Mouse (Mus musculus) embryonic facial prominence, embryonic 12.5 days (tissue): Measurements from ENCODE around the gene Dyrk3. TPM values are rescaled to one million over a fixed set of nuclear protein-coding genes. Genes with fewer than 3 reads are reported as not detected.
"Not testable (repeated sequence)": the region's sequence is repeated elsewhere in the genome, so short reads cannot be mapped to it uniquely, and the experiment has no call there.

Experiments
- ATAC-seq: fragments of 200-750 bp; cut with Nextera tagmentation; 2 replicates; pipeline ENCODE4 v1.8.0; 2017; ENCODE audit not compliant: insufficient number of reproducible peaks, insufficient read depth, low FRiP score, low TSS enrichment
- H3K27ac ChIP-seq: fragments of 300-500 bp; sonication (generic); 2 replicates; pipeline ENCODE4 v1.5.1; 2016; ENCODE audit warnings: mild to moderate bottlenecking
- H3K27me3 ChIP-seq: fragments of 300-500 bp; sonication (generic); 2 replicates; pipeline ENCODE4 v1.6.1; 2016; ENCODE audit warnings: mild to moderate bottlenecking, moderate library complexity
- H3K36me3 ChIP-seq: fragments of 300-500 bp; sonication (generic); 2 replicates; pipeline ENCODE4 v1.6.1; 2016; ENCODE audit warnings: mild to moderate bottlenecking
- H3K4me1 ChIP-seq: fragments of 300-500 bp; sonication (generic); 2 replicates; pipeline ENCODE4 v1.6.1; 2016
- H3K4me2 ChIP-seq: fragments of 300-500 bp; sonication (generic); replicated peaks from 2 replicates; pipeline ENCODE4 v1.6.1; 2016; ENCODE audit warnings: mild to moderate bottlenecking, moderate library complexity
- H3K4me3 ChIP-seq: fragments of 300-500 bp; sonication (generic); 2 replicates; pipeline ENCODE4 v1.5.1; 2016; ENCODE audit warnings: mild to moderate bottlenecking
- H3K9ac ChIP-seq: fragments of 300-500 bp; sonication (generic); 2 replicates; pipeline ENCODE4 v1.6.1; 2016; ENCODE audit warnings: mild to moderate bottlenecking, moderate library complexity
- H3K9me3 ChIP-seq: fragments of 300-500 bp; sonication (generic); 2 replicates; pipeline ENCODE4 v1.6.1; 2016; ENCODE audit warnings: mild to moderate bottlenecking, moderate library complexity
- WGBS: fragments of 180-500 bp; shearing (Covaris S2); methylation state at CpG from one replicate; pipeline ENCODE4 v1.1.7; 2016; 5-methylcytosine and 5-hydroxymethylcytosine counted together
- polyA plus RNA-seq: library from polyadenylated mRNA; unstranded; fragments of >200 nt; fragmentation: Nextera tagmentation; extraction: Ambion mirVana; gene quantifications from 2 replicates; pipeline ENCODE4 v1.2.1, GENCODE M21; 2016

Dyrk3 gene
- polyA plus RNA-seq, 1 experiment from 2014 or later, result 8.7 TPM

DNA sequence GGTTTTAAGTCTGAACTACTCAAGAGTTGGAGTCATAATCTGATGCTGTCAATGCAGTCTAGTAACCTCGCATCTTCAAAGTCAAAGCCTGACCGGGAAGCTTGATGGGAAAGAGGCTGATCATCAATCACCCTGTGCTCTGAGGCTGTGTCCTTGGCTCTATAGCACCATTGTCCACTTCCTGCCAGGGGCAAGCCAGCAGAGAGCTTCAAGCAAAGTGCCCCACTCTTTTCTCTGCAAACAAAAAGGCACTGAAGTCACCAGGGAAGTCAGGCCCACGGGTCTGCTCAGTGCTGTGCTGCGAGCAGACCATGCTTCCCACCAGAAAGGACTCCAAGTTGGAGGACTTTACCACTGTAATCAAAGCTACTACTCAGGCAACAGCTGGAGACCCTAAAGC, 39.1 kb upstream of the Dyrk3 start:
- Histone ChIP-seq H3K27ac (no peak overlapping the region; the same call in 1 of the 2 replicates), H3K4me2 (no peak overlapping the region), H3K9me3 (no peaks in the 10 kb centered on the region), H3K36me3 (peaks cover 67% of the 10 kb centered on the region), H3K4me1 (no peaks in the 10 kb centered on the region), H3K4me3 (no peak overlapping the region), H3K9ac (no peak overlapping the region), H3K27me3 (no peaks in the 10 kb centered on the region)
- ATAC-seq, result no peak
- 69% methylated on average over 4 of the region's 4 CpGs for WGBS

DNA sequence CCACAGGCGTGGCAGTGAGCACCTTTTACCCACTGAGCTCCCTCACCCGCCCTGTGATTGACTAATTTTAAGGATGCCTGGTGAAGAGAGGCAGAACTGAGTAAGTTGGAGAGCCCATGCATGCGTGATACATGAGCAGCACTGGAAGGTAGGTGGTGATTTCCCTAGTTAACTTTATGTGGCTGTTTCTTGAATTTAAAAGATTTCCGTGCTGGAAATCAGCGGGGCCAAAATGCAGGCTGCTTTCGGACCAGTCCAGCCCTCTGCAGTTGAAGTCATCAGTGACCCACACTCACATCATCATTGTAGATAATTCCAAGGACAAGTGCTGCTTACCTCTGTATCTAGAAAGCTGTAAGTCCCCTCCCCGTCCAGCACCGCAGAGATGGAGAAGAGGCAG, 37.7 kb upstream of the Dyrk3 start:
- H3K36me3 ChIP-seq, result peaks cover 78% of the 10 kb centered on the region
- ATAC-seq, result no peak
- H3K9ac ChIP-seq, result no peak overlapping the region
- H3K4me3 ChIP-seq, result no peak overlapping the region
- no peak overlapping the region for H3K27ac ChIP-seq
- WGBS, result 90% methylated on average over 8 of the region's 8 CpGs
- H3K4me2 ChIP-seq, result no peak overlapping the region
- no peaks in the 10 kb centered on the region for H3K9me3 ChIP-seq
- no peaks in the 10 kb centered on the region for H3K27me3 ChIP-seq
- no peaks in the 10 kb centered on the region for H3K4me1 ChIP-seq

DNA sequence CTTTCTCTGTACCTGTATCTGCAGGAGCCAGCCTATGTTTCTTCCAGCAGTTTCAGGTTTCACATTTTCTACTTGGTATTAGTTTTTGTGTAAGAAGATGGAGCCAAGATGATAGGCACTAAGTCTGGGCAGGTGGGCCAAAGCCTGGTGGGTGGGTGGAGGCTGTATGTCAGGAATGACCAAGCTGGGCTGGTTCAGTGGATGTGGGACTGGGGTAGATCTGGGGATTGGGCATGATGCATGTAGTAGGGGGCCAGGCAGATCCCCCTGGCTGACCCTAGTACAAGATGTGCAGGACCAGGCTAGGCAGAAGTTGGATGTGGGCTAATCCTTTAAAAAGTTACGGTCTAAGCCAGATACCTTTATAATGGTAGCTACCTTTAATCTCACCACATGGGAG, 37.0 kb upstream of the Dyrk3 start:
- Histone ChIP-seq H3K4me2 (no peak overlapping the region), H3K4me3 (no peak overlapping the region), H3K36me3 (peaks cover 80% of the 10 kb centered on the region), H3K27me3 (no peaks in the 10 kb centered on the region), H3K9me3 (no peaks in the 10 kb centered on the region), H3K27ac (no peak overlapping the region), H3K4me1 (no peaks in the 10 kb centered on the region), H3K9ac (no peak overlapping the region)
- no peak for ATAC-seq
- WGBS, result 92% methylated on average over 1 of the region's 1 CpGs

DNA sequence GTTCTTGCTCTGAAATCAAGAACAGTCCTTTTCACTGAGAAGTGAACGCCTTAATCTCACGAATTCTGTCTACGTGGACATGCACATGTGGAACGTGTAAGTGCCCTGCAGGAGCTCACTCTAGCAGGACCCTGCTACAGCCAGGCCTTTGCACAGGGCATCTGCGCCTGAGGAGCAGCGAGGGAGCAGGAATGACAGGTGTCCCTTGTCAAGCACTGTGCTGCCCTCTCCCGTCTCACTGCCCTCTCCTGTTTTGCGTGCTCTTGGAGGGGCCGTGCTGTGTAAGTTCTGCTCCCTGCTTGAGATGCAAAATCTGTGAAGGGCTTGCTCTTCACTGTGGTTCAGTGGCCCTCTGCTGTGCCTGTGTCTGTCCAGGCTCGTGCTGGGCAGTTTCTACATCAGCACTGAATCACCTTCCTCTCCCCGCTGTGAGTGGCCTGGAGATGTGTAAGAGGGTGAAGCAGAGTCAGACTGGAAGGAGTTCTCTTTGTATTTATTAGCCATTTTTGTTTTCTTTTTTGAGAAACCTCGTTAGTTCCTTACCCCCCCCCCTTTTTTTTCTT, 36.2 kb upstream of the Dyrk3 start:
- no peak overlapping the region for H3K9ac ChIP-seq
- H3K27ac ChIP-seq, result no peak overlapping the region
- no peaks in the 10 kb centered on the region for H3K27me3 ChIP-seq
- ATAC-seq, result no peak
- H3K4me3 ChIP-seq, result no peak overlapping the region
- no peaks in the 10 kb centered on the region for H3K4me1 ChIP-seq
- H3K4me2 ChIP-seq, result no peak overlapping the region
- WGBS, result 87% methylated on average over 12 of the region's 12 CpGs
- peaks cover 78% of the 10 kb centered on the region for H3K36me3 ChIP-seq
- H3K9me3 ChIP-seq, result no peaks in the 10 kb centered on the region

DNA sequence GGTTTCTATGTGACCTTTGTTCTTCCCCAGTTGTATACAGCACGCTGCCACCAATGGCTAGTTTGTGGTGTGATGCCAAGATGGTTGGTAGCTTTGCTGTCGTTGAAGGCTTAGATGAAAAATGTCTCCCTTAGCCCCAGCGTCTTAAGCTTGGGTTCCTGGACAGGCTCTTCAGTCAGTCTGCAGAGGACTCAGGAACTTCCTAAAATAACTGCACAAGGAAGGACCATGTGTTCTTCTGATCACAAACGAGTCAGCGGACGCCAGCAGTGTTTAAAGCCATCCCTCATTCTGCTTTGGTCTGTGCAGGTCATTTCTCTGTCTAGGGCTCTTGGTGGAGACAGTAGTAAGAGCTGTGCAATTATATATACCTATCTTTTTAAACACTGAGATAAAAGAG, 35.7 kb upstream of the Dyrk3 start:
- no peak overlapping the region for H3K4me3 ChIP-seq
- WGBS, result 88% methylated on average over 6 of the region's 6 CpGs

DNA sequence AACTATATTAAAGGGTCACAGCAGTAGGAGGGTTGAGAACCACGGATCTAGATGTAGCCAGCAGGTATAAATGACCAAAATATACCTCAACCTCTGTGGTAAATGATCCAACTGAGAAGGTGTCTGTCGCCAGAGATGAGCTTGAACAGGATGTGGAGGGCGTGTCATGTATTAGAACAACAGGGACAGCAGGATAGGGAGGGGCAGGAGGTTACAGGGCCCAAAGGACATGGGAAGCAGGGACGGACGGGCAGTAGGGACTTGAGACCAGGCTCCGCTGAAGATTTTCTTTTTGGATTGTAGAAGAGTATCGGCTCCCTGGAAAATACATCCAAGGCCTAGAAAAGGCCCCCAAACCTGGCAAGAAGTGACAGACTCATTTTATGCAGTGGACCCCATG, 34.9 kb upstream of the Dyrk3 start:
- Histone ChIP-seq H3K4me2 (no peak overlapping the region), H3K27me3 (no peaks in the 10 kb centered on the region), H3K9ac (no peak overlapping the region), H3K4me3 (no peak overlapping the region), H3K9me3 (no peaks in the 10 kb centered on the region), H3K27ac (no peak overlapping the region), H3K4me1 (no peaks in the 10 kb centered on the region), H3K36me3 (peaks cover 89% of the 10 kb centered on the region)
- WGBS, result 84% methylated on average over 7 of the region's 7 CpGs
- ATAC-seq, result no peak

More for the DNA sequence above, 35.7 kb upstream of the Dyrk3 start:
- Histone ChIP-seq H3K27ac (no peak overlapping the region), H3K27me3 (no peaks in the 10 kb centered on the region), H3K36me3 (peaks cover 81% of the 10 kb centered on the region), H3K4me2 (no peak overlapping the region), H3K4me1 (no peaks in the 10 kb centered on the region), H3K9me3 (no peaks in the 10 kb centered on the region), H3K9ac (no peak overlapping the region)
- ATAC-seq, result no peak

DNA sequence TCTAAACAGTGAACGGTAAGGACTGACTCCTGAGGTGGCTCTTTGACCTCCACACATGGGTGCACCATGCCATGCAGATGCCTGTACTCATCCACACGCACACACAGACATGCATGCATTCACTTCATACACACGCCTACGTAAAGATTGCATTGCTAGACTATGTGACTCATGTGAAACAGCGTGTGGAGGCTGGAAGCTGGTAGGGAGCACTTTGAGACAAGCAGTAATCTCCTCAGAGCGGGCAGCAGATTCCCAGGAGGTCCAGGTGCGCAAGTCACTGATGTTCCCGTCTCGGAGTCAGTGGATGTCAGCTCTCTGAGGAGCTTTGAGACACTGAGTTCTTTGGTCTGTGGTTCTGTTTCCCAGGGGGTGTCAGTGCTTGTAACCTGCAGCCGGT, 29.5 kb upstream of the Dyrk3 start:
- Histone ChIP-seq H3K4me2 (no peak overlapping the region), H3K4me1 (no peaks in the 10 kb centered on the region), H3K27me3 (no peaks in the 10 kb centered on the region), H3K36me3 (peaks cover 92% of the 10 kb centered on the region), H3K9ac (no peak overlapping the region), H3K27ac (no peak overlapping the region), H3K9me3 (no peaks in the 10 kb centered on the region), H3K4me3 (no peak overlapping the region)
- no peak for ATAC-seq
- 95% methylated on average over 10 of the region's 10 CpGs for WGBS

DNA sequence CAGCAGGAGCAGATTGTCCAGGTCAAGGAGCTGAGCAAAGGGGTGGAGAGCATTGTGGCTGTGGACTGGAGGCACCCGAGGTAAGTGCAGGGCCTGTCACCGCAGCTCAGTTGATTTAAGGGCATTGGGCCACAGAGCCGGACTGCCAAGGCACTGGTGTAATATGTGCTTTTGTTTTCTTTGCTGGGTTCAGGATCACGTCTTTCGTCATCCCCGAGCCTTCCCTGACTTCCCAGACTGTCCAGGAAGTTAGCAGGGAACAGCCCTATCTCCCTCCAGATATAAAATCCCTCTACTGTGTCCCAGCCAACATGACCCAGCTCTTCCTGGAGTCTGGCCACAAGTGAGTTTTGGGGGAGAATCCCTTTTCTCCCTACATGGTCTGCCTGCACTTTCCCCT, 26.3 kb upstream of the Dyrk3 start:
- no peaks in the 10 kb centered on the region for H3K9me3 ChIP-seq
- 88% methylated on average over 6 of the region's 6 CpGs for WGBS
- no peak overlapping the region for H3K4me2 ChIP-seq
- H3K9ac ChIP-seq, result no peak overlapping the region
- H3K4me1 ChIP-seq, result no peaks in the 10 kb centered on the region
- H3K4me3 ChIP-seq, result no peak overlapping the region
- no peak for ATAC-seq
- H3K27me3 ChIP-seq, result no peaks in the 10 kb centered on the region
- peaks cover 84% of the 10 kb centered on the region for H3K36me3 ChIP-seq
- H3K27ac ChIP-seq, result no peak overlapping the region

DNA sequence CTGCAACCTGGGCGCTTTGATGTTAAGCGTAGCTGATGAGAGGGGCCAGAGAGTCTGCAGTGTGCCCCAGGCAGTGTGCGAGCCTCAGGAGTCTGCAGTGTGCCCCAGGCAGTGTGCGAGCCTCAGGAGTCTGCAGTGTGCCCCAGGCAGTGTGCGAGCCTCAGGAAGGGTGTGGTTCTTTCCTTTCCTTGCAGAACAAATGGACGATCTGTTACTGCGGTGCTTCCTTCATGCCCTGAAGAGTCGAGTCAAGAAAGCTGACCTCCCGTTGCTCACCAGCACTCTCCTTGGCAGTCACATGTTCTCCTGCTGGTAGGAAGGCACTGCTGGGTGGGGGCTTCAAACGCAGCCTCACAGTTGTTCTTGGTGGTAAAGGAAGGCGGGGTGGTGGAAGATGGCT, 23.0 kb upstream of the Dyrk3 start:
- Histone ChIP-seq H3K4me2 (no peak overlapping the region), H3K9me3 (no peaks in the 10 kb centered on the region), H3K4me3 (no peak overlapping the region), H3K36me3 (peaks cover 66% of the 10 kb centered on the region), H3K27me3 (no peaks in the 10 kb centered on the region), H3K9ac (no peak overlapping the region), H3K27ac (no peak overlapping the region), H3K4me1 (no peaks in the 10 kb centered on the region)
- WGBS, result 82% methylated on average over 11 of the region's 11 CpGs
- ATAC-seq, result no peak

DNA sequence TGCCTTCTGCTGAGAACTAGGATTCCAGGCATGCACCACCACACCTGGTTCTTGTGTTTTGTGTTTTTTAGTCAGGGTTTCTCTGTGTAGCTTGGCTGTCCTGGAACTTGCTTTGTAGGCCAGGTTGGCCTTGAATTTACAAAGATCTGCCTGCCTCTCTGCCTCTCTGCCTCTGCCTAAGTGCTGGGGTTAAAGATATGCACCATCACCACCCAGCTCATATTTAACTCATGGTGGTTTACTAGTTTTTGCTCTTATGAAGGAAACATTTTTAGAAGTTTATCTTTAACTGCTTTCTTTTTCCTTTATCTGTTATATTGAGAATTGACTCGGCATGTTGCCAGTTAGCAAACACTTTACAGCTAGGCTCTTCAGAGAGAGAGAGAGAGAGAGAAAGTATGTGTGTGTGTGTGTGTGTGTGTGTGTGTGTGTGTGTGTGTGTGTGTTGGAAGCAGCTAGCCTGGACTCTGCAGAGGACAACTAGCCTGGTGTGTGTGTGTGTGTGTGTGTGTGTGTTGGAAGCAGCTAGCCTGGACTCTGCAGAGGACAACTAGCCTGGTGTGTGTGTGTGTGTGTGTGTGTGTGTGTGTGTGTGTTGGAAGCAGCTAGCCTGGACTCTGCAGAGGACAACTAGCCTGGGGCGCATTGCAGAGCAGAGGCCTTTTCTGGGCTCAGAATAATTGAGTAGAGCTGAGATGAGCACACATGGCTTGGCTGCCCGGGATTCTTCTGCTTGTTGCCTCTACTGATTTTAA, 21.6 kb upstream of the Dyrk3 start:
- not testable (repeated sequence) for H3K27me3 ChIP-seq, H3K4me1 ChIP-seq, H3K4me2 ChIP-seq, H3K9me3 ChIP-seq, H3K4me3 ChIP-seq, H3K27ac ChIP-seq, H3K9ac ChIP-seq, ATAC-seq
- peaks cover 56% of the 10 kb centered on the region for H3K36me3 ChIP-seq
- WGBS, result 83% methylated on average over 3 of the region's 3 CpGs

DNA sequence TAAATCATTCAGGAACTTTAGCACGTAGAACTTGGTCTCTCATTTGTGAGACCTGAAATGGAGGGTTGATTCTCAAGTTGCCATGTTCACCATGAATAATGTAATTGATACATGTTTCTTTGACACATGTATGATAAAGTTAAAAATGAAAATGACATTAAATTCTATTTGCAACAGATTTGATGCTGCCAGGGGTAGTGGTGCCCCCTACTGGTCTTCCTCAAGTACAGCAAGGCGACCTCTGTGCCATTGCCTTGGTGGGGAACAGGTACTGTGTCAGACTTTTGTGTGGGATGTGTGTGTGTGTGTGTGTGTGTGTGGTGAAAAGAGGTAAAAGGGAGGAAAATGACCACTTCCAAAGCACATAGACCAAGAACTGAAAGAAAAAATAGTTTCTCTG, 17.3 kb upstream of the Dyrk3 start:
- Histone ChIP-seq H3K4me1 (peaks cover 10% of the 10 kb centered on the region), H3K36me3 (peaks cover 17% of the 10 kb centered on the region), H3K27ac (no peak overlapping the region), H3K27me3 (no peaks in the 10 kb centered on the region), H3K9ac (no peak overlapping the region), H3K9me3 (no peaks in the 10 kb centered on the region), H3K4me2 (no peak overlapping the region), H3K4me3 (no peak overlapping the region)
- 55% methylated on average over 2 of the region's 2 CpGs for WGBS
- no peak for ATAC-seq

DNA sequence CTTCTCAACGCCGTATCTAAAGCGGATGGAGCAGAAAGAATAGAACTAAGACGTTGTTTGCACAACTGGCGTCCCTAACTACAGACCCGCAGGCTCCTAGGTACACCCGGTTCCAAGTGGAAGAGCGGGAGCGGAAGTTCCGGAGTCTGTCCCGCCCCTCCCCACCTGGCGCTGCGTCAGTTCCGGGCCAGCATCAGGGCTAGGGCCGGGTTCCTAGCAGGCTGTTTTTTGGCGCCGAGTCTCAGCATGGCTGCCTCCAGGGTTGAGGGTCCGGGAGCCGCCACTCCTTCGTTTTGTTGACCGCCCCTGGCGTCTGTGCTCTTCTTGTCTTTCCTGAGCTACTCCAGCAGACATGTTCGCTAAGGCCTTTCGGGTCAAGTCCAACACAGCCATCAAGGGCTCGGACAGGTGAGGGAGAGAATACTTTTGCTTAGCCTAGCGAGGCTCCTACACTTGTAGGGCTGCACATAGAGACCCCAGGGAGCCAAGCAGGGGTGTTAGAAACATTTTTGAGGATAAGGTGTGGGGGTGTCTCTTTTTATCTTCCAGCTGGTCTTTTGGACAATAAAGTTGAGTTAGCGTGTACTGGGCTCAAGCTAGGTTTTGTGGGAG, 15.0 kb upstream of the Dyrk3 start, which contains the start of gene Eif2d:
Gene Eif2d, plus strand, starts transcription at position 164 of the 612 bp plus-strand sequence.
- Histone ChIP-seq H3K27ac (0 out of 2 replicates have a peak within 1 kb of the TSS, but pooled peaks have one; percentile 46), H3K9me3 (no peaks in the 10 kb centered on the region), H3K4me2 (peak within 1 kb of the TSS; percentile 84), H3K27me3 (no peaks in the 10 kb centered on the region), H3K4me3 (peak within 1 kb of the TSS; percentile 88), H3K9ac (peak within 1 kb of the TSS; percentile 77), H3K36me3 (peaks cover 3% of the 10 kb centered on the region), H3K4me1 (peaks cover 10% of the 10 kb centered on the region)
- ATAC-seq, result peak; percentile 92
- under 1% methylated on average over 27 of the region's 27 CpGs for WGBS
